Mouse (Mus musculus) WW6 (cell line): Measurements from ENCODE around the gene Arid1b.

Experiments used
- DNase-seq: peaks from one replicate; pipeline ENCODE4 v3.0.0-alpha.2; 2013; ENCODE audit warnings: low read depth, low spot score

The Arid1b gene

GRCm38 (mm10) chr17:5372951-5373350, 378.8 kb downstream of the Arid1b start:
- DNase-seq = no peak

DNA sequence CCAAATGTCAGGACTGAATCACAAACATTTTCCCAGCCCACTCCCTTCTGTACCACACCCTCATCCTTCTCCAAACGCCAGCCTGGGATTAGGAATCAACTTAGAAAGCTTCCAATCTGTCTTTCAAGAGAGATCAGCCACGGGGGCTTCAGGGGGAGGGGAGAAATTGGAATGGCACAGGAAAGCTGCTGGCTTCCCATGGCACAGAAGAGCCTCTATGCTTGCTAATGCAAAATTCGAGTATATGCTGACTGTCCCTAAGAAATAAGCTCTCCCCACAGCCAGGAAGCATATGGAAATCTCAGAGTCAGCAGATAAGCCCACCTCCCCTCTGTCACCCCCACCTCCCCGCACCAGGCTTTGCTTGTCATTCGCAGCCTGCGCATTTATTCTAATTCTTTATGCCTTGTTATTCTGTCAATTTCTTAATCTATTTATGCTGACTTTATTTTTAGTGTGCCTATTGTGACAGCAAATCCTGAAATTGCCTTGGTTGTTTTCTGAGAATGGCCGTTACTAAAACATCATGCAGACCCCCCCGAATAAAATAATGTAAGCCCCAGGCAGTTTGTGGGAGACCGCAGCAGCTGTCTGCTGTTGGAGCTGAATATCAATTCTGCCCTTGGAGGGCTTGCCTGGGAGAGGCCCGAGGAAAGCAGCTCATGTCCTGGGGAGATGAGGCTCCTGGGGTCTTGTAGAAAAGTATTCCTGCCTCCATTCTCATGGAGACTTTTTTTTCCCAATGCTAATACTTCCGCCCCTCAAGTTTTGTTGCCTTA, 383.2 kb downstream of the Arid1b start:
- no peak for DNase-seq

DNA sequence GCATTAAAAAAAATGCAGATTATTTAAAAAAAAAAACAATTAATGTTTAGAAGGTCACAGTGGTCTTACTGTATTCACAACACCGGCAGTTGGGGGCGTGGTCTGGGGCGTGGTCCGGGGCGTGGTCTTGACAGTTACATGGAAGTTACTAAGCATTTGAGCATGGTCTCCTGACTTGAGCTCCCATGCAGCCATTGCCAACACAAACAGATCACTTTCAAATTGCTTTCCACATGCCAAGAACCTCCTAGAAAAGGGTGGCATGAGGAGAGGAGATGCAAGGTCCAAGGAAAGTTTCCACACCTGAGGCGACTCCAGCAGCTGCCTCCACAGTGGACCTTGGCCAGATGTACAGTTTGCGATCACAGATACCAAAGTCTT, 383.8 kb downstream of the Arid1b start:
- no peak for DNase-seq

DNA sequence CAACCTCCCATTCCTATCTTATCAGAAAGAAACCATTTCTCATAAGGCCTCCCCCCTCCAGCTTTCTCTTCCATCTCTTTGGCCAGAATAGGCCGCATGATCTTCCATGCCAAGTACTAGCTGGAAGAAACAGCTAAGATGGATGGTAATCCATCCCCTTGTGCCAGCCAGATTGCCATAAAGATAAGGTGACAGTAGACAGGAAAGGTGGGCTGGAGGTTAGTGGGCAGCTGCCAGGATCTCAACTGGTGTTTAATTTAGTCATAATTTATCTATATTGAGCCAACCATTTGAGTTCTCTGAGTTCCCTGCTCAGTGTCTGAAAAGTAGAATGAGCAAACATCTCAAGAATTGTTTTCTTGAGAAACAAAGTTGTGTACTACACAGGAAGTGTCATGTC, 391.6 kb downstream of the Arid1b start:
- no peak for DNase-seq

GRCm38 (mm10) chr17:5386885-5387545, 392.9 kb downstream of the Arid1b start:
- DNase-seq = no peak

DNA sequence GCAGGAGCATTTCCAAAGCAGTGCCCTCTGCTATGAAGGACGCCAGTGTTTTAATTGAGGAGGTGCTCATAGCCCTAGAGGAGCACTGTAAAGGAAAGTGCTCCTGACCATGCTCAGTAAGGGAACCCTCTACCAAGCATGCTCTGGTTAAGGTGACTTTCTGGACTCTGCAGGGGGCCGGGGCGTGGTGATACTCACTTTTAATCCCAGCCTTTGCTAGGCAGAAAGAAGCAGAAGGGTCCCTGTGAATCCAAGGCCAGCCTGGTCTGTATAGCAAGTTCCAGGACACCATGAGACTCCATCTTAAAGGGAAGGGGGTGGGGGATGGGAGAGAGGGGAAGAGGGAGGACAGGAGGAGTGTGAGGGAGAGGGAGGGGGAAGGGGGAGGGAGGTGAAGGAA, 394.2 kb downstream of the Arid1b start:
- no peak for DNase-seq

DNA sequence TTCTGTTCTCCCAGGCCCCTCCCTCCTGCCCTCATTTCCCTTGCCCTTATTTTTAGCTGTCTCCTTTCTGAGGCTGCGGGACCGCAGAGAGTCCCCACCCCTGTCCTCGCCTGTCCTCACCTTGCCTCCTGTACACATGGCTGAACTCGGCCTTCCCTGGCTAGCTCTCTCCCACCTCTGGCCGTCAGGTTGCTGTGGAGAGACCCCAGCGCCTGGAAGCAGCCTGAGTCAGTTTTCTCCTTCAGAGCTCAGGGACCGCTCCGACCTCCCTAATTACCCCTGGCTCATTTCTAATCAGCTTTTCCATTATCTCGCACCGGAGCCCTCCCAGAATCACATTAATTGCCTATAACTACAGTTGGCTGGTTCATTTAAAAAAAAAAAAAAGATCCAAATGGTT, 396.6 kb downstream of the Arid1b start:
- DNase-seq = no peak

DNA sequence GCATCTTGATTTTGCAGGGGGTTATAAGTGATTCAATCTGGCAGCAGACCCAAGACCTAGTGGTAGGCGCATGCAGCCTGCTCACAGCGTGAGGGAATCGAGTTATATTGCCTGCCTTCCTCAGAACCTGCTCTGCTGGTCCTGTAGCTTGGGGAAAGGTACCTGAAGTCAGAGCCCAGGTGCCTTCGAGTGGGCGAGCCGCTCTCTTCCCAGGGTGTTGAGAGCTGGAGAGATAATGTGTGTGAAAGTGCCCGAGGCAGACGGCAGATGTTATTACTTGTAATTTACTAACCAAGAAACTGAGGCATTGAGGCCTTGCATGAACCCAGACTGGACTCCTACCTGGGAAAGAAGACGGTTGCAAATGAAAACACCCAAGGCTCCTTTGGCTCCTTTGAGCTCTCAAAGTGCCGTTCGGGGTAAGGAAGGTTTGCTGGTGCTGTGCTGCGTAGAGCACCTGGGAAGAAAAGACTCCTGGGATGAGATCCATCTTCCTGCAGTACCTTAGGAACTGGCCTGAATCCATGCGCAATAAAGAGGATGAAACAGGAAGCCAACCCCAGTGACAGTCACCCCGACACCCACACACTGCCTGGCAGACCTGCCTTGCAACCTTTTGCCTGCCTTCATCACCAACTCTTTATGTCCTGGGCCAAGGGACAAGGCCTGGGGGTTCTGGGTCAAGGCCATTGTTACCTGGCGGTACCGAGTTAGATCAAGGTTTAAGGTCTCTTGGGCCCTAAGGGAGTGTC, 401.5 kb downstream of the Arid1b start:
- DNase-seq = no peak

- no peak for DNase-seq
Observed at GRCm38 (mm10) chr17:5396213-5396612, 402.1 kb downstream of the Arid1b start.
